Mouse (Mus musculus): ENCODE results near the gene Grk4.
"Not testable (repeated sequence)": the region's sequence is repeated elsewhere in the genome, so short reads cannot be mapped to it uniquely, and the experiment has no call there.

Grk4 gene

DNA sequence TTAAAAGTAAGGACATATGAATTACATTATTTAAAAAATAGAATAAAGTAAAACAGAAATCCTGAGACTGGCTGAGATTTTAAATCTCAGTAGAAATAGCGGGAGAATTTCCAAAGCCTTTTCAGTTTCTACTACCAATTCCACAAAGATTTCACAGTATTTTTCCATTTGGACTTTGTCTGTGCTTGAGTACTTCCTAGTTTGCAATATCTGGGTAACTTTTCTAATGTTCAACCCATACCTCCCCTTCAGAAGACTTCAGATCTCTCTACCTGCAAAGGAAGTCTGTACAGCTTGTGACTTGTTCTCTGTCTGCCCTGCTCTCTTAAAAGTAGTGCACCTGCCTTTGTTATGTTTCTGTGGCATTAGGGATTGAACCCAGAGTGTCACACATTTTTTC, 48.3 kb downstream of the Grk4 start:
- DNase-seq (ENCODE audit: low read depth, low spot score) = no peak

DNA sequence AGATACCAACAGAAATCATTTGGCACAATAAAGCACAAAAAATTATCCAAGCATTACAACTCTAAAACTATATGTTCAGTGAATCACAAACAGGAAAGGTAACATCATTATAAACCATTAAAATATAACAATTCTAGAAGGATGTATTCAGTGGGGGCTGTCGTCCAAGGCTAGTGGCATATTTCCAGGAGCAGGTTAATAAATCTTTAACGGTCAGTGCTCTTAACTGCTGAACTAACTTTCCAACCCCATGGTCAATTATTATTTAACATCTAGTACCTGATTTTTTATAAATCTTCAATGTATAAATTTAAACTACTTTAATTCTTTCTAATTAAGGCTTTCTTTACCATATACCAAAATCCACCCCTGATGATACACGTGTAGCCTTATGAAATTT, 54.2 kb downstream of the Grk4 start:
- DNase-seq (ENCODE audit: low read depth, low spot score) = not testable (repeated sequence)

DNA sequence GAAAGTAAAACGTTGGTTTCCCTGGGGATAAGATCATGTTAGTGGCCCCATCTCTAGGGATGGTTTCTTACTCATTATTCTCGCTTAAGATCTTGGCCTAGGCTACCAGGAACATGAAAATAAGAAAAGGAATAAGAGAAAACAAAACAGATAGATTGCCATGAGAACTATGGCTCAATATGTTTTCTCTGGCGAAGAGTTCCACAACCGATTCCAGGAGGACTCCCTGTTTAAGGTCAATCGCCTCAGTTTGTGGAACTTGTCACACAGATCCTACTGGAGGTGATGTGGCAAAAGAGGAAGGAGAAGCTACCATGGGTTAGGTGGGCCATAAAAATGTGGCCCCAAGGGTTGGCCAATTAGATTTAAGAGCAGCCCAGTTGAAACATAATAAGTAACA, 54.6 kb downstream of the Grk4 start:
- no peak for DNase-seq (ENCODE audit: low read depth, low spot score)

DNA sequence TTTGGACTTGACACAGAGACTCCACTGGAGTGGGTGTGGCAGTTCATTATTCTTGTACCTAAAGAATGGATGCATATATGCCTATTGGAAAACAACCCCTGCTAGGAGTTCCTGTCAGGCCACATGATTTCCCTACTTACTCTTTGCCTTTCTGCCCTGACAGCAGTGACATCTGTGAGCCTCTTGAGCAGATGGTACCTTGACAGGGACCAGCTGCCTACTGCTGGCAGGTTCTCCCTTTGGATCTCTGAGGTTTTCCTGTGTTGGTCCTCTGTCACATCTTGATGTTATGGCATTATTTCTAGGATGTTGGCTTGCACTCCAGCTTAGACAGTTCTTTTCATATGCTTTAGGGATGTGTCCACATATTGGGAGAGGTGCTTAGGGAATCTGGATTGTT, 69.0 kb downstream of the Grk4 start:
- no peak for DNase-seq (ENCODE audit: low read depth, low spot score)

DNA sequence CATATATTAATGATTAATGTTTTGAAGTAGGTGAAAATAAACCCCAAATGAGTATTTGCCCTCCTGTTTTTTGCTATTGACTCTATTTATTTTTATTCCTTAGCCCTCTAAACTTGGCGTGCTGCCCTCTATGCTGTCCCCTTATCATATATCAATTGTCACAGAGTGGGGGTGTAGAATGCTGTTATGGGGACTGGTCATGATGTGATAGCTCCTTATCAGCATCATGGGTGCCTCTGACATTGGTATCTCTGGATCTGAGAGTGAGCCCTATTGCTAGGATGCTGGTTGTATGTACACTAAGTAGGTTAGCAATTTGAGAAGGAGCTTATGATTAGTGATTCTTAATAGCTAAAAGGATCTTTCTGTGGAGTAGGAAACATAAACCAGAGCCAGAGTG, 70.1 kb downstream of the Grk4 start:
- no peak for DNase-seq (ENCODE audit: low read depth, low spot score)

DNA sequence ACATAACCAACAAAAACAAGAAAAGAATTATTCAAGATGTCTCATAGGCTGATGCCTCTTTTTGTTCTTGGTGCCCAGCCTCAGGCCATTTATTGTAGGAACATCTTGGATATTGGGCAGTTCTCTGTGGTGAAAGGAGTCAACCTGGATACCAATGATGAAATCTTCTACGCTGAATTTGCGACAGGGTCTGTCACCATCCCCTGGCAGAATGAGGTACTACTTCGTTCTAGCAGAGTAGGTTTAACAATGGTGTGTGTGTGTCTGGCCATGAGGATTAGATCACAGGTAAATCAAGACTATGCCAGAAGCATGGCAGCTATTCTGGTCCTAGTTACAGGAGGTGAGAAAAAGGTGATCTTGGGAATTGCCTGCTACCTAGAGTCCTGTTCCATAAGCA, 91.3 kb downstream of the Grk4 start:
- no peak for DNase-seq (ENCODE audit: low read depth, low spot score)

DNA sequence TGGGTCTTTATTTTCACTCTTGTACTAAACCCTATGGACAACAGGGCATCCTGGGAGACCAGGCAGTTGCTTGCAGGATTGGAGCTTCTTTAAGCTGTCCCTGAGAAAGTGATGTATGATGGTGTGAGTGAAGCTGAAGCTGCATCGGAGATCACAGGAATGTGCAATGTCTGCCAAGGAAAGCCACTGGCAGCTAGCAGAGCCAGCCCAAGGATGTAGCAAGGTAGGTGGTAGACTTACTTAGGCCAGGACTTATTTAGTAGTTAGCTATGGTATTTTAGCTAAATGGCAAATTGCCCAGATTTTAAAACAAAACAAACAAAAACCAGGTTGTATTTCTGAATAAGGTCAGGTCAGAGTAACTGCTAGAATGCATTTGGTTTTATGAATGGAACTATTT, 98.6 kb downstream of the Grk4 start:
- no peak for DNase-seq (ENCODE audit: low read depth, low spot score)

DNA sequence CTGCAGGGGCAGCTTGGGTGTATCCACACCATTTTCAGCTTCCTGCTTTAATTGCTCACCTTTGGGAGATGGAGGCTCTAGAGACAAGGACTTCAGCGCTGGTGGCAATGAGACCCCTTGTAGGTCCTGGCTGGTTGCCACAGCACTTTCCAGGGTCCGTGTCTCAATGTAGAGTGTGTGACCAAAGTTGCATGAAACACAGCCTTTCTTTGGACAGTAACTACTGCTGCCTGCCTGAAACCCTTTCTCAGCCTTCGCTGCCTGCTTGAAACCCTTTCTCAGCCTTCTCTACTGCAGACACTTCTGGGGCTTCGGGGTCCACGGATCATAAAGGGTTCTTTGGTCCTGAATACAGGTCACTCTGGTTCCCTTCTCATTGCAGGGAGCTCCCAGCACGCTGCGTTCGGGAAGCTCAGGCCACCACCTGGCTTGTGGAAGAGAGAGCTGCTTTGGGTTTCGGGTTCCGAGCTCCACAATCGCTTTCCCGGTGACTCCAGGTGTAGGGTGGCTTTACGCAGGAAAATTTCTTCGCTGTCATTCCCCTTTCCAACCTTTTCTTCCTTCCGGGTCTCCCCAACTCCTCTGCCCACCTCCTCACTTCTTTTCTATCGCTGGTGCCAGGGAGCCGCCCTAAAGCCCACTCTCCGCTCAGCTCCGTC, 100.8 kb downstream of the Grk4 start:
- DNase-seq (ENCODE audit: low read depth, low spot score) = no peak

DNA sequence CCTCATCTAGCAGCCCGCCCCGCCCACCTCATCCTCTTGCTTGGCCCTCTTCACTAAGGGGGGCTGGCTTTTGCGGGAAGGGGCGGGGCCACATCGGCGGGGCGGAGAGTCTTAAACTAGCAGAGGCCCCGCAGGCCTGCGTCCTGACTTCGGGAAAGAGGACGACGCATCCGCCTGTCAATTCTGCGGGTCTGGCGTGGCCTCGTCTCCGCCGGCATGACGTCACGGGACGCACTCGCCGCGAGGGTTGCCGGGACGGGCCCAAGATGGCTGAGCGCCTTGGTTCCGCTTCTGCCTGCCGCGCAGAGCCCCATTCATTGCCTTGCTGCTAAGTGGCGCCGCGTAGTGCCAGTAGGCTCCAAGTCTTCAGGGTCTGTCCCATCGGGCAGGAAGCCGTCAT, 101.3 kb downstream of the Grk4 start, which contains the start of gene Htt:
Gene Htt, plus strand, starts transcription at position 232 of the 400 bp plus-strand sequence.
- peak; percentile 92 for DNase-seq (ENCODE audit: low read depth, low spot score)

DNA sequence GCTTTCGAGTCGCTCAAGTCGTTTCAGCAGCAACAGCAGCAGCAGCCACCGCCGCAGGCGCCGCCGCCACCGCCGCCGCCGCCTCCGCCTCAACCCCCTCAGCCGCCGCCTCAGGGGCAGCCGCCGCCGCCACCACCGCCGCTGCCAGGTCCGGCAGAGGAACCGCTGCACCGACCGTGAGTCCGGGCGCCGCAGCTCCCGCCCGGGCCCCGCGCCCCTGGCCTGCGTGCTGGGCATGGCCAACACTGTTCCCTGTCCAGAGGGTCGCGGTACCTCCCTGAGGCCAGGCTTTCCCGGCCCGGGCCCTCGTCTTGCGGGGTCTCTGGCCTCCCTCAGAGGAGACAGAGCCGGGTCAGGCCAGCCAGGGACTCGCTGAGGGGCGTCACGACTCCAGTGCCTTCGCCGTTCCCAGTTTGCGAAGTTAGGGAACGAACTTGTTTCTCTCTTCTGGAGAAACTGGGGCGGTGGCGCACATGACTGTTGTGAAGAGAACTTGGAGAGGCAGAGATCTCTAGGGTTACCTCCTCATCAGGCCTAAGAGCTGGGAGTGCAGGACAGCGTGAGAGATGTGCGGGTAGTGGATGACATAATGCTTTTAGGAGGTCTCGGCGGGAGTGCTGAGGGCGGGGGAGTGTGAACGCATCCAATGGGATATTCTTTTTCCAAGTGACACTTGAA, 101.9 kb downstream of the Grk4 start:
- no peak for DNase-seq (ENCODE audit: low read depth, low spot score)

DNA sequence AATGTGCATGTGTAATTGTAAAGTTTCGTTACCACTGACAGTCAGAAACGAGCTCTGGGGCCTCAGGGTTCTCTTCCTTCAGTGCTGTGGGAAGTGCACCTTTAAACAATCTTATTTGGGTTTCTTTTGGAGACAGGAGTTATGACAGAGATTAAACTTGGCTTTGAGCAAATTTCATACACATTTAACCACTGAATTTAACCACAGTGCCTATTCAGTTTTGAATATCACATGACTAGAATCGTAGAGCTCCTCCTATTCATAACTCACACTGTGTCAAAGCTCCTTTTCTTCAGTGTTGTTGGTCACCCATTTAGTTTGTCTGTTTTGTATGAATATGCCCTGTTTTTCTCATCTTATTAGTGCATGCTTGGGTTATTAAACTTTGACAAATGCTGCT, 111.6 kb downstream of the Grk4 start:
- no peak for DNase-seq (ENCODE audit: low read depth, low spot score)

DNA sequence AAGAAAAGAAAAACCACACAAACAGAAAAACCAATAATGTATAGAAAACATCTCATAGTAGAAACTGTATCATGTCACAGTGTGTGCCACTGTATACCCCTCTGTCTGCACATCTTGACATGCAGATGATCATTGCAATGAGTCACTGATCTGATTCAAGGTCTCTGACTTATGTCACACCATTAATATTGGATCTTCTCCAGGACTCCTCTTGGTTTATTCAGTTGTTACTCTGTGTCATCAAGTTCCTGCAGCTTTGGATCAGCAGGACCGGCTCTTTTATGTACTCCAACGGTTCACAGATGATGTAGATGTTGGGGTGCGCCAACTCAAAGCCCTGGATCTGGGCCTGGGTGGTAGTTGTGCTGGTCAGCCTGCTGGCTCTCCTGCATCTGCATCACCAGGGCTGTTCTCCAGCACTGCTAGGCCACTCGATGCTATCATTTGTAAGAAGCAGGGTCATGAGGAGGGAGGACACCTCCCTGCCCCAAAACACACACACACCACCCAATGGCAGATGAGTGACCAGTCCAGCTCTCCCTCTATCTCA, 112.6 kb downstream of the Grk4 start:
- DNase-seq (ENCODE audit: low read depth, low spot score) = no peak

DNA sequence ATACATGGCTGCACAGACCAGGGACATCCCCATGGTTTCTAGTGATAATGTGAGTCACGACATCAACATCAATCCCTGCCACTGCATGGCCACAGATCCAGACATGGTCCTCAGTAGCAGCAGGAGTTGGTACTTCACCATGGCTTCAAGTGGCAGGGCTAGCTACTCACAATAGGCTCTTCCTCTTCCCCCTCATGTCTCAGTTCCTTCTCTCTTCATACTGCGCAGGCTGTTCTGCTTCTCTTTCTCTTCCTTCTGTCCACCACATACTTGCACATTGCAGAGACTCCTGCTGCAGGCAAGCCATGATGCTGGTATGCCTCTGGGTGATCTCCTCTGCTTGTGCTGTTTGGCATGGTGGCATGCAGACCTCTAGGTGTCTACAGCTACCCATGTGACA, 113.2 kb downstream of the Grk4 start:
- no peak for DNase-seq (ENCODE audit: low read depth, low spot score)

DNA sequence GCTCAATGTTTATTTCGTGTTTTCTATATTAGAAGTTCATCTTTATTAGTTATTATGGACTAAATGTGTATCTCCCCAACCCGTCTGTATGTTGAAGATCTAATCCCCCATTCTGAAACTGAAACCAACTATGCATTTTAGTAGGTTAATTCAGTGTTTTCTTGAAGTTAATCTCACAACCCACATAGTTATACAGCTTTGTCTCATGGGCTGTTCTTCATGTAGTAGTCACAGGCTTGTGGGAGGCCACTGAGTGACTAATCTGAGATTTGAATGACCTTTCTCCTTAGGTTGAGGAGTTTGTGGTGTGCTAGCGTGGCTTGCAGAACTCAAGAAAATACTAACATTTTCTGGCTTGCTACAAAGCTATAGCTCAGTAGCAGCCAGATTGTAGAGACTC, 124.8 kb downstream of the Grk4 start:
- no peak for DNase-seq (ENCODE audit: low read depth, low spot score)

DNA sequence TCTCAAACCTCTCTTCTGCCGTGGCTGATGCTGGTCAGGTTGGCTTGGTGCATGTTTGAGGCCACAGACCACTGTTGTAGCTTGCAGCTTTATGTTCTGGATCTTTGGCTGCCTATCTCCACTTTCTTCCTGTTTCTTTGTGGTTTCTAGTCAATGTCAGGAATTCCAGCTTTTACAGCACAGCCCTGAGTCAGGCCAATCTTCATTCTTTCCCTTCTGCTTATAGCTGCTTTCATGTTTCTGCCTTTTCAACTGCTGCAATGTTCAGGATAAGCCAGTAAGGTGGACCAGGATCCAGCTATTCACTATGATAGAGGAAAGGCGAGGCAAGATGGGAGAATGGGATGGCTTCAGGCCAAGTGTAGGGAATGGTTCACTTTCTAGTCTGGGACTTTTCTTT, 131.0 kb downstream of the Grk4 start:
- no peak for DNase-seq (ENCODE audit: low read depth, low spot score)

DNA sequence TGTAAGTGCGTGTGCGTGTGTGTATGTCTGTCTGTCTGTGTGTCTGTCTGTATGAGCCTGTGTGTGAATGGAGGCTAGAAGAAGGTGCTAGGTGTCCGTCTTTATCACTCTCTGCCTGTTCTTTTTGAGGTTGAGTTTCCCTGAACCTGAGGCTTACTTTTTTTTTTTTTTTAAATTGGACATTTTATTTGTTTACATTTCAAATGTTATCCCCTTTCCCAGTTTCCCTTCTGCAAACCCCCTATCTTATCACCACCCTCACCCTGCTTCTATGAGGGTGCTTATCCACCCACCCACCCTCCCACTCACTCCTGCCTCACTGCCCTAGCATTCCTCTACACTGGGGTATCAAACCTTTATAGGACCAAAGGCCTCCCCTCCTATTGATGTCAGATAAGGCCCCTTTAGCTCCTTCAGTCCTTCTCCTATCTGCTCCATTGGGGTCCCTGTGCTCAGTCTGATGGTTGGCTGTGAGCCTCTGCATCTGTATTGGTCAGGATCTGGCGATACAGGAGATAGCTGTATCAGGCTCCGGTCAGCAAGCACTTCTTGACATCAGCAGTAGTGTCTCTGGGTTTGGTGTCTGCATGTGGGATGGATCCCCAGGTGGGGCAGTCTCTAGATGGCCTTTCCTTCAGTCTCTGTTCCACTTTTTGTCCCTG, 140.2 kb downstream of the Grk4 start:
- DNase-seq (ENCODE audit: low read depth, low spot score) = no peak

Data from skeletal muscle tissue, adult 2 months (tissue).